In the genomic region with DNA sequence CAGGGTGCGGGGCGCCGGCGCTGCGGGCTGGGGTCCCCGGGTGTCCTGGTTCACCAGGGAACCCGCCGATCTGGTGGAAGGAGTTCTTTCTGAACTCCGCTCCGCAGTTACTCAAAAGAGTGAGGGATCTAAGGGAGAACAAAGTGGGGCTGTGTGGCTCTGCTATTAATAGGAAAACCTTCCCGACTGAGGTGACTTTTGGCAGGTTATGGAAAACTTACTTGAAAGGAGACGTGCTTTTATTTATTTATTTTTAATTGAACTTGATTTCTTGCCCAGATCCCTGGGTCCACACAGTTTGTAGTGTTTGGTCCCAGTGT, we compare ENCODE assay signal across 7 mouse cellular contexts. TPM values are rescaled to one million over a fixed set of nuclear protein-coding genes. Genes with fewer than 3 reads are reported as not detected.
DNase-seq lines count a peak whose midpoint lies in the region; ATAC-seq and TF ChIP-seq lines count a peak whose summit lies in the region.

No protein-coding gene starts in this region.

- intact Hi-C loops in left cerebral cortex, postnatal 25 days (cut with DNase I) = loop anchor here (1.0 to 10.0 kb wide), 3 partner anchors 38 to 155 kb away; a partner anchor contains a TSS

- ATAC-seq in megakaryocyte, adult 5-6 weeks (ENCODE audit: poor library complexity, severe bottlenecking) = no peak
- no peak for ATAC-seq in forebrain, embryonic 12.5 days (ENCODE audit: low FRiP score)
- ATAC-seq in limb, embryonic 14.5 days (ENCODE audit: low FRiP score, low read depth) = no peak
- ATAC-seq in stomach, embryonic 14.5 days (ENCODE audit: insufficient number of reproducible peaks, insufficient read depth, low FRiP score, low read depth) = no peak

- peaks cover 27% of the 10 kb centered on the region for H3K36me3 ChIP-seq in megakaryocyte, embryonic 14.5 days (replicated peaks; ENCODE audit: low read length)
- peaks cover 20% of the 10 kb centered on the region for H3K36me3 ChIP-seq in forebrain, embryonic 12.5 days (replicated peaks)
- H3K36me3 ChIP-seq in limb, embryonic 14.5 days (ENCODE audit: control insufficient read depth, insufficient read depth, low read length) = peaks cover 20% of the 10 kb centered on the region
- H3K36me3 ChIP-seq in stomach, embryonic 14.5 days (ENCODE audit: control insufficient read depth, insufficient read depth, low read length) = peaks cover 22% of the 10 kb centered on the region; the same call in 1 of the 2 replicates

- H3K4me1 ChIP-seq in megakaryocyte, embryonic 14.5 days = peaks cover 13% of the 10 kb centered on the region
- peaks cover 6% of the 10 kb centered on the region for H3K4me1 ChIP-seq in forebrain, embryonic 12.5 days
- H3K4me1 ChIP-seq in limb, embryonic 14.5 days (ENCODE audit: control insufficient read depth, insufficient read depth, low read length) = 0 out of 2 replicates have a peak, but pooled peaks cover 5% of the 10 kb centered on the region
- H3K4me1 ChIP-seq in stomach, embryonic 14.5 days (ENCODE audit: control insufficient read depth, insufficient read depth, low read length) = peaks cover 5% of the 10 kb centered on the region; the same call in 1 of the 2 replicates

- WGBS in forebrain, embryonic 12.5 days = under 1% methylated on average over 12 of the region's 12 CpGs
- WGBS in limb, embryonic 14.5 days = 0% methylated on average over 12 of the region's 12 CpGs
- 0% methylated on average over 12 of the region's 12 CpGs for WGBS in stomach, embryonic 14.5 days

- peak overlapping the region; percentile 80 for H3K27ac ChIP-seq in forebrain, embryonic 12.5 days
- peak overlapping the region; percentile 77 for H3K27ac ChIP-seq in limb, embryonic 14.5 days (replicated peaks; ENCODE audit: low read depth, low read length)
- H3K27ac ChIP-seq in stomach, embryonic 14.5 days (ENCODE audit: low read length) = peak overlapping the region; percentile 78

- no peaks in the 10 kb centered on the region for H3K9me3 ChIP-seq in megakaryocyte, embryonic 14.5 days
- no peaks in the 10 kb centered on the region for H3K9me3 ChIP-seq in forebrain, embryonic 12.5 days
- H3K9me3 ChIP-seq in limb, embryonic 14.5 days (ENCODE audit: control insufficient read depth, low read length) = no peaks in the 10 kb centered on the region
- no peaks in the 10 kb centered on the region for H3K9me3 ChIP-seq in stomach, embryonic 14.5 days (ENCODE audit: control insufficient read depth, low read depth, low read length)

- peak overlapping the region; percentile 91 for H3K9ac ChIP-seq in forebrain, embryonic 12.5 days
- H3K9ac ChIP-seq in limb, embryonic 14.5 days (ENCODE audit: low read depth, low read length, severe bottlenecking) = peak overlapping the region; percentile 91
- peak overlapping the region; percentile 71 for H3K9ac ChIP-seq in stomach, embryonic 14.5 days (replicated peaks; ENCODE audit: low read depth, low read length)

- peak; percentile 9 for DNase-seq in limb, embryonic 14.5 days (ENCODE audit: low spot score)
- no peak for DNase-seq in adrenal gland, postnatal 4 days (ENCODE audit: low spot score in 2 of 2)
- DNase-seq in left cerebral cortex, postnatal 25 days (ENCODE audit: low spot score in 2 of 2) = no peak

- peak overlapping the region; percentile 69 for H3K4me2 ChIP-seq in forebrain, embryonic 12.5 days
- peak overlapping the region; percentile 54 for H3K4me2 ChIP-seq in limb, embryonic 14.5 days (replicated peaks; ENCODE audit: low read depth, low read length, severe bottlenecking)
- peak overlapping the region; percentile 68 for H3K4me2 ChIP-seq in stomach, embryonic 14.5 days (replicated peaks; ENCODE audit: low read depth, low read length)

- peaks cover 3% of the 10 kb centered on the region for H3K27me3 ChIP-seq in megakaryocyte, embryonic 14.5 days (replicated peaks)
- H3K27me3 ChIP-seq in forebrain, embryonic 12.5 days = no peaks in the 10 kb centered on the region; the same call in 1 of the 2 replicates
- no peaks in the 10 kb centered on the region for H3K27me3 ChIP-seq in limb, embryonic 14.5 days (ENCODE audit: control insufficient read depth, insufficient read depth, low read length)
- no peaks in the 10 kb centered on the region for H3K27me3 ChIP-seq in stomach, embryonic 14.5 days (ENCODE audit: control insufficient read depth, insufficient read depth, low read length)

- H3K4me3 ChIP-seq in megakaryocyte, embryonic 14.5 days (replicated peaks) = peak overlapping the region; percentile 95
- peak overlapping the region; percentile 99 for H3K4me3 ChIP-seq in forebrain, embryonic 12.5 days (replicated peaks)
- H3K4me3 ChIP-seq in limb, embryonic 14.5 days (replicated peaks; ENCODE audit: low read length) = peak overlapping the region; percentile 98
- H3K4me3 ChIP-seq in stomach, embryonic 14.5 days (ENCODE audit: low read depth, low read length) = peak overlapping the region; percentile 96

- TF ChIP-seq POLR2A in limb, embryonic 14.5 days (IDR thresholded peaks at IDR 0.05; ENCODE audit: borderline replicate concordance, extremely low read depth, insufficient read depth, insufficient read length) = no peak

RNA-seq across cellular contexts. Expression of a gene that starts 0.6 kb away (rescaled TPM):
- 12.0 and 34.7 TPM in 2 replicates for polyA plus RNA-seq in megakaryocyte, embryonic 14.5 days (2012; ENCODE audit: insufficient read depth, low replicate concordance)
- 61.3 and 82.9 TPM in 2 replicates for total RNA-seq in megakaryocyte, adult 5-6 weeks (2015)
- 60.1 and 62.7 TPM in 2 replicates for total RNA-seq in megakaryocyte, adult 5-6 weeks (2017)
- 52.6 and 54.9 TPM in 2 replicates for polyA plus RNA-seq in forebrain, embryonic 12.5 days (2016; fragmentation: Nextera tagmentation; extraction: Ambion mirVana)
- polyA plus RNA-seq in limb, embryonic 14.5 days (2012; rRNA removed) = 35.5 and 36.9 TPM in 2 replicates
- 72.0 and 73.1 TPM in 2 replicates for polyA plus RNA-seq in limb, embryonic 14.5 days (2014; fragmentation: Nextera tagmentation; extraction: Ambion mirVana)
- 69.0 and 71.4 TPM in 2 replicates for polyA plus RNA-seq in stomach, embryonic 14.5 days (2014; fragmentation: Nextera tagmentation; extraction: Ambion mirVana)
- total RNA-seq in adrenal gland, postnatal 4 days (2021) = 100 to 1,000 TPM in 1 of 2 experiments, 10 to 100 TPM in 1; 99.8 to 100 TPM
- 10 to 100 TPM; 74.8 to 87.1 TPM for total RNA-seq in left cerebral cortex, postnatal 25 days (2021)

RNA-seq across cellular contexts. Expression of a gene that starts 30.9 kb away (rescaled TPM):
- polyA plus RNA-seq in megakaryocyte, embryonic 14.5 days (2012; ENCODE audit: insufficient read depth, low replicate concordance) = 0.43 TPM in 1 of 2 replicates, not detected in the other
- 7.3 and 9.3 TPM in 2 replicates for total RNA-seq in megakaryocyte, adult 5-6 weeks (2015)
- total RNA-seq in megakaryocyte, adult 5-6 weeks (2017) = 12.1 and 12.5 TPM in 2 replicates
- 0.14 and 0.18 TPM in 2 replicates for polyA plus RNA-seq in forebrain, embryonic 12.5 days (2016; fragmentation: Nextera tagmentation; extraction: Ambion mirVana)
- polyA plus RNA-seq in limb, embryonic 14.5 days (2012; rRNA removed) = 0.15 and 0.16 TPM in 2 replicates
- polyA plus RNA-seq in limb, embryonic 14.5 days (2014; fragmentation: Nextera tagmentation; extraction: Ambion mirVana) = 0.26 and 0.50 TPM in 2 replicates
- 1.5 and 1.6 TPM in 2 replicates for polyA plus RNA-seq in stomach, embryonic 14.5 days (2014; fragmentation: Nextera tagmentation; extraction: Ambion mirVana)
- under 1 TPM; 0.68 to 0.70 TPM for total RNA-seq in adrenal gland, postnatal 4 days (2021)
- under 1 TPM; 0.07 to 0.30 TPM for total RNA-seq in left cerebral cortex, postnatal 25 days (2021)

RNA-seq across cellular contexts. Expression of a gene that starts 38.2 kb away (rescaled TPM):
- 10.0 and 17.7 TPM in 2 replicates for polyA plus RNA-seq in megakaryocyte, embryonic 14.5 days (2012; ENCODE audit: insufficient read depth, low replicate concordance)
- total RNA-seq in megakaryocyte, adult 5-6 weeks (2015) = 129 and 144 TPM in 2 replicates
- total RNA-seq in megakaryocyte, adult 5-6 weeks (2017) = 124 and 159 TPM in 2 replicates
- polyA plus RNA-seq in forebrain, embryonic 12.5 days (2016; fragmentation: Nextera tagmentation; extraction: Ambion mirVana) = 103 and 109 TPM in 2 replicates
- polyA plus RNA-seq in limb, embryonic 14.5 days (2012; rRNA removed) = 96.5 and 119 TPM in 2 replicates
- 87.3 and 98.7 TPM in 2 replicates for polyA plus RNA-seq in limb, embryonic 14.5 days (2014; fragmentation: Nextera tagmentation; extraction: Ambion mirVana)
- 127 and 130 TPM in 2 replicates for polyA plus RNA-seq in stomach, embryonic 14.5 days (2014; fragmentation: Nextera tagmentation; extraction: Ambion mirVana)
- 100 to 1,000 TPM; 107 to 129 TPM for total RNA-seq in adrenal gland, postnatal 4 days (2021)
- 100 to 1,000 TPM; 138 to 140 TPM for total RNA-seq in left cerebral cortex, postnatal 25 days (2021)
